Mouse (Mus musculus): ENCODE data around the gene Olfr524. TPM values are rescaled to one million over a fixed set of nuclear protein-coding genes. Genes with fewer than 3 reads are reported as not detected.

Gene Olfr524
- polyA plus RNA-seq, 2 experiments: not detected

DNA sequence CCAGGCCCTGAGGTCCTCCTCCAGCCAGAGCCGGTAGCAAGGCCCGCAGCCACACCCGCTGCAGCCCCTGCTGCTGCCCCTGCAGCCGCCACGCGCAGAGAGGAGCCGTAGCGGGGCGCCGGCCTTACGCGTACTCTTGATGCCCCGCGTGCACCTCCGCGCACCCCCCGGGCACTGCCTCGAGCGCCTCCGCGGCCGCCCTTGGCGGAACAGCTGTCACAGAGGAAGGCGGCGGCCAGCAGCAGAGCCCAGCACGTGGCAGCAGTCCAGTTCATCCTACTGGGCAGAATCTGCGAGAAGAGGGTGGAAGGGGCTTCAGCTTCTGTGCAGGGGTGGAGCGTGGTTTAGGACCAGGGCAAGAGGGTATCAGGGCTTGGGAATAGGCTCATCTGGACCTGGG lies 52.4 kb downstream of the Olfr524 start:
- H3K27ac ChIP-seq: no peak overlapping the region
- H3K27me3 ChIP-seq (ENCODE audit: control insufficient read depth, insufficient read depth, low read length): peaks cover 27% of the 10 kb centered on the region
- no peak overlapping the region for H3K4me3 ChIP-seq (ENCODE audit: insufficient read depth in 1 of 2, low read depth in 2 of 2, low read length in 2 of 2)
- ATAC-seq (ENCODE audit: insufficient read depth) (0 out of 2 replicates have a peak, but pooled peaks have one; percentile 23), DNase-seq (ENCODE audit: low read depth in 3 of 3, low spot score in 3 of 3) (no peak)
- 12% methylated on average over 28 of the region's 28 CpGs for WGBS (ENCODE audit: insufficient replicate concordance)
- H3K4me1 ChIP-seq (replicated peaks; ENCODE audit: control insufficient read depth in 2 of 2, insufficient read depth in 2 of 2, low read length in 1 of 2): no peaks in the 10 kb centered on the region
- no peak overlapping the region for H3K4me2 ChIP-seq (ENCODE audit: low read depth)
- TF ChIP-seq EP300 (IDR thresholded peaks at IDR 0.05; ENCODE audit: low read depth) (no peak), CTCF (IDR thresholded peaks at IDR 0.05; ENCODE audit: low read depth) (no peak)
- H3K36me3 ChIP-seq (replicated peaks; ENCODE audit: control insufficient read depth, insufficient read depth, low read depth): no peaks in the 10 kb centered on the region; the same call in 1 of the 2 replicates
- H3K9ac ChIP-seq (replicated peaks): no peak overlapping the region
- H3K9me3 ChIP-seq (ENCODE audit: control insufficient read depth, low read length): no peaks in the 10 kb centered on the region

Other genes with a start within 250 kb of the Olfr524 start
- 0.04 TPM in 1 of 2 replicates, not detected in the other for gene 6430531B16Rik, start 227.2 kb downstream of the Olfr524 start, polyA plus RNA-seq (2012; rRNA removed)
- gene 6430531B16Rik, start 227.2 kb downstream of the Olfr524 start, polyA plus RNA-seq (2014; fragmentation: Nextera tagmentation; extraction: Ambion mirVana): not detected in 2 replicates
- gene Adam8, start 213.4 kb downstream of the Olfr524 start, polyA plus RNA-seq (2012; rRNA removed): 0.83 and 0.98 TPM in 2 replicates
- gene Adam8, start 213.4 kb downstream of the Olfr524 start, polyA plus RNA-seq (2014; fragmentation: Nextera tagmentation; extraction: Ambion mirVana): 0.34 and 0.46 TPM in 2 replicates
- gene Zfp511, start 169.6 kb downstream of the Olfr524 start, polyA plus RNA-seq (2012; rRNA removed): 19.8 and 25.6 TPM in 2 replicates
- 16.9 and 20.0 TPM in 2 replicates for gene Zfp511, start 169.6 kb downstream of the Olfr524 start, polyA plus RNA-seq (2014; fragmentation: Nextera tagmentation; extraction: Ambion mirVana)
- 17.4 and 19.3 TPM in 2 replicates for gene Tubgcp2, start 169.3 kb downstream of the Olfr524 start, polyA plus RNA-seq (2012; rRNA removed)
- gene Tubgcp2, start 169.3 kb downstream of the Olfr524 start, polyA plus RNA-seq (2014; fragmentation: Nextera tagmentation; extraction: Ambion mirVana): 21.6 and 25.3 TPM in 2 replicates
- gene Msx3, start 156.9 kb downstream of the Olfr524 start, polyA plus RNA-seq (2012; rRNA removed): not detected in 2 replicates
- not detected in 2 replicates for gene Msx3, start 156.9 kb downstream of the Olfr524 start, polyA plus RNA-seq (2014; fragmentation: Nextera tagmentation; extraction: Ambion mirVana)
- gene Caly, start 123.4 kb downstream of the Olfr524 start, polyA plus RNA-seq (2012; rRNA removed): 0.19 TPM in 1 of 2 replicates, not detected in the other
- not detected in 2 replicates for gene Caly, start 123.4 kb downstream of the Olfr524 start, polyA plus RNA-seq (2014; fragmentation: Nextera tagmentation; extraction: Ambion mirVana)
- gene Prap1, start 112.6 kb downstream of the Olfr524 start, polyA plus RNA-seq (2012; rRNA removed): 0.87 TPM in 1 of 2 replicates, not detected in the other
- not detected in 2 replicates for gene Prap1, start 112.6 kb downstream of the Olfr524 start, polyA plus RNA-seq (2014; fragmentation: Nextera tagmentation; extraction: Ambion mirVana)
- 6.3 and 6.7 TPM in 2 replicates for gene Fuom, start 103.5 kb downstream of the Olfr524 start, polyA plus RNA-seq (2012; rRNA removed)
- 7.7 and 9.2 TPM in 2 replicates for gene Fuom, start 103.5 kb downstream of the Olfr524 start, polyA plus RNA-seq (2014; fragmentation: Nextera tagmentation; extraction: Ambion mirVana)
- gene Paox, start 90.2 kb downstream of the Olfr524 start, polyA plus RNA-seq (2012; rRNA removed): 4.2 and 5.4 TPM in 2 replicates
- gene Paox, start 90.2 kb downstream of the Olfr524 start, polyA plus RNA-seq (2014; fragmentation: Nextera tagmentation; extraction: Ambion mirVana): 10.4 and 10.5 TPM in 2 replicates
- gene Echs1, start 89.5 kb downstream of the Olfr524 start, polyA plus RNA-seq (2012; rRNA removed): 36.5 and 45.7 TPM in 2 replicates
- gene Echs1, start 89.5 kb downstream of the Olfr524 start, polyA plus RNA-seq (2014; fragmentation: Nextera tagmentation; extraction: Ambion mirVana): 97.2 and 99.0 TPM in 2 replicates
- gene Mtg1, start 68.4 kb downstream of the Olfr524 start, polyA plus RNA-seq (2012; rRNA removed): 10.1 and 14.6 TPM in 2 replicates
- gene Mtg1, start 68.4 kb downstream of the Olfr524 start, polyA plus RNA-seq (2014; fragmentation: Nextera tagmentation; extraction: Ambion mirVana): 17.3 and 18.5 TPM in 2 replicates
- 0.01 TPM in 1 of 2 replicates, not detected in the other for gene Sprn, start 51.1 kb downstream of the Olfr524 start, polyA plus RNA-seq (2012; rRNA removed)
- not detected in 2 replicates for gene Sprn, start 51.1 kb downstream of the Olfr524 start, polyA plus RNA-seq (2014; fragmentation: Nextera tagmentation; extraction: Ambion mirVana)
- not detected in 2 replicates for gene Olfr522, start 41.2 kb downstream of the Olfr524 start, polyA plus RNA-seq (2012; rRNA removed)
- gene Olfr522, start 41.2 kb downstream of the Olfr524 start, polyA plus RNA-seq (2014; fragmentation: Nextera tagmentation; extraction: Ambion mirVana): not detected in 2 replicates
- not detected in 2 replicates for gene Olfr523, start 32.7 kb downstream of the Olfr524 start, polyA plus RNA-seq (2012; rRNA removed)
- gene Olfr523, start 32.7 kb downstream of the Olfr524 start, polyA plus RNA-seq (2014; fragmentation: Nextera tagmentation; extraction: Ambion mirVana): not detected in 2 replicates
- 0.03 and 0.07 TPM in 2 replicates for gene Cd163l1, start 12.3 kb upstream of the Olfr524 start, polyA plus RNA-seq (2012; rRNA removed)
- gene Cd163l1, start 12.3 kb upstream of the Olfr524 start, polyA plus RNA-seq (2014; fragmentation: Nextera tagmentation; extraction: Ambion mirVana): not detected in 2 replicates
- gene 5830411N06Rik, start 41.3 kb upstream of the Olfr524 start, polyA plus RNA-seq (2012; rRNA removed): not detected in 2 replicates
- gene 5830411N06Rik, start 41.3 kb upstream of the Olfr524 start, polyA plus RNA-seq (2014; fragmentation: Nextera tagmentation; extraction: Ambion mirVana): not detected in 2 replicates
- gene Olfr525, start 114.9 kb upstream of the Olfr524 start, polyA plus RNA-seq (2012; rRNA removed): not detected in 2 replicates
- not detected in 2 replicates for gene Olfr525, start 114.9 kb upstream of the Olfr524 start, polyA plus RNA-seq (2014; fragmentation: Nextera tagmentation; extraction: Ambion mirVana)
- gene Olfr527, start 128.1 kb upstream of the Olfr524 start, polyA plus RNA-seq (2012; rRNA removed): not detected in 2 replicates
- gene Olfr527, start 128.1 kb upstream of the Olfr524 start, polyA plus RNA-seq (2014; fragmentation: Nextera tagmentation; extraction: Ambion mirVana): not detected in 2 replicates
- not detected in 2 replicates for gene Olfr60, start 155.7 kb upstream of the Olfr524 start, polyA plus RNA-seq (2012; rRNA removed)
- gene Olfr60, start 155.7 kb upstream of the Olfr524 start, polyA plus RNA-seq (2014; fragmentation: Nextera tagmentation; extraction: Ambion mirVana): not detected in 2 replicates
- gene Olfr530, start 170.4 kb upstream of the Olfr524 start, polyA plus RNA-seq (2012; rRNA removed): not detected in 2 replicates
- gene Olfr530, start 170.4 kb upstream of the Olfr524 start, polyA plus RNA-seq (2014; fragmentation: Nextera tagmentation; extraction: Ambion mirVana): not detected in 2 replicates
- not detected in 2 replicates for gene Olfr531, start 197.0 kb upstream of the Olfr524 start, polyA plus RNA-seq (2012; rRNA removed)
- not detected in 2 replicates for gene Olfr531, start 197.0 kb upstream of the Olfr524 start, polyA plus RNA-seq (2014; fragmentation: Nextera tagmentation; extraction: Ambion mirVana)
- not detected in 2 replicates for gene Olfr532, start 215.7 kb upstream of the Olfr524 start, polyA plus RNA-seq (2012; rRNA removed)
- gene Olfr532, start 215.7 kb upstream of the Olfr524 start, polyA plus RNA-seq (2014; fragmentation: Nextera tagmentation; extraction: Ambion mirVana): not detected in 2 replicates